Mouse (Mus musculus) right cerebral cortex, adult 18-20 months (tissue): Measurements from ENCODE around the gene Rec8.
A peak's percentile ranks its signal among the peaks of the same experiment; 100 is the strongest.

Source experiments
- DNase-seq: peaks from one replicate; pipeline ENCODE4 v3.0.0; 2022; ENCODE audit warnings: mixed read lengths

Gene Rec8

DNA sequence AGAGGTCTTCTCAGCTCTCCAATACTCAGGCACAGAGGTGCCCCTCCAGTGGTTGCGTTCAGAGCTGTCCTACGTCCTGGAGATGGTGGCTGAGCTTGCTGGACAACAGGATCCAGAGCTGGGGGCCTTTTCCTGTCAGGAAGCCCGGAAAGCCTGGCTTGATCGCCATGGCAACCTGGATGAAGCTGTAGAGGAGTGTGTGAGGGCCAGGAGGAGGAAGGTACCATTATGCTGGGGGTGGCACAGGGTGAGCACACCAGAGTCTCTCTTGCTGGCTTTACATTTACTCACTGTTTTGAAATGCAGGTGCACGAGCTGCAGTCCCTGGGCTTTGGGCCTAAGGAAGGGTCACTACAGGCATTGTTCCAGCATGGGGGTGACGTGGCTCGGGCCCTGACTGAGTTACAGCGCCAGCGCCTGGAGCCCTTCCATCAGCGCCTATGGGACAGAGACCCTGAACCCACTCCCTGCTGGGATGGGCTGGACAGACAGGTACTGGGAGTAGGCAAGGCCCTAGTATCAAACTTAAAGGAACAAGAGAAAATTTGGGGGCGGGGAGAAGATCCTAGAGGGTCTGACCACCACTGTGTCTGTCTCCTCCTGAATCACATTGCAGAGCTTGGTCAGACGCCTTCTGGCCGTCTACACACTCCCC, 21.7 kb upstream of the Rec8 start:
- DNase-seq = no peak

DNA sequence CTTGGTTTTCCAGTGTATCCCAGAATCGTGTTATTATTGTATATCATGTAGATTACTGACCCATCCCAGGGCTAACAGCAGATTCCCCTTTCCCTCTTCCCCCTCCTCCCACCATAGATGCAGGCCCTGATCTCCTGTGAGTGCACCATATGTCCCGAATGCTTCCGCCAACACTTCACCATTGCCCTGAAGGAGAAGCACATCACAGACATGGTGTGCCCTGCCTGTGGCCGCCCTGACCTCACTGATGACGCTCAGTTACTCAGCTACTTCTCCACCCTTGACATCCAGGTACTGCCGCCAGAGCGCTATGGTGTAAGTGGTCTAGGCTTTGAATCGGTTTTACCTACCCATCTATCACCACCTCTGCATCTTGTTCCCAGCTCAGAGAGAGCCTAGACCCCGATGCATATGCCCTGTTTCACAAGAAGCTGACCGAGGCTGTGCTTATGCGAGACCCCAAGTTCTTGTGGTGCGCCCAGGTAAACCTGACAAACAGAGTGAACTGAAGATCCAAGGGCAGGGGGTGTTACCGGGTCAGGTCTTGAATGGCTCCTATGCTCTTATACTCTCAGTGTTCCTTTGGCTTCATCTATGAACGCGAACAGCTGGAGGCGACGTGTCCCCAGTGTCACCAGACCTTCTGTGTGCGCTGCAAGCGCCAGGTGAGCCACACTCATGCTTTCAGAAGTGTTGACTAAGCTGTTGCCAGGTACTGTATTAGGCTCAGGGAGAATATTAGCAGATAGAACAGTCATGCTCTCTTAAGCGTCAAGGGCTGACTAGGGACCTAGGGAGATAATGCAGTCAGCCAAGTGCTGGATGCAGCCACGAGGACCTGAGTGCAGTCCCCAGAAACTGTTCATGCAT, 19.1 kb upstream of the Rec8 start:
- no peak for DNase-seq

DNA sequence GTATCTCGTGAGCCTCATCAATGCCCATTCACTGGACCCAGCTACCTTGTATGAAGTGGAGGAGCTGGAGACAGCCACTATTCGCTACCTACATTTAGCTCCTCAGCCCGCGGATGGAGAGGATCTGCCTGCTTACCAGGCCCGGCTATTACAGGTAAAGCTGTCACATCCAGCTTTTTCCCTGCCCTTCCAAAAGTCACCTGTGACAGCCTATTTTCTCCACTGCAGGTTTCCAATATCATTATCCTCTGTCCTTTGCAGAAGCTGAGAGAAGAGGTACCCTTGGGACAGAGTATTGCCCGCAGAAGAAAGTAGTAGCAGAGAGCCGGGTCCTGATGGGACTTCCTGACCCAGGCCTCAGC, 14.6 kb upstream of the Rec8 start, which contains the start of gene Irf9:
Gene Irf9, plus strand, starts transcription at position 301 of the 362 bp plus-strand sequence.
- no peak for DNase-seq

DNA sequence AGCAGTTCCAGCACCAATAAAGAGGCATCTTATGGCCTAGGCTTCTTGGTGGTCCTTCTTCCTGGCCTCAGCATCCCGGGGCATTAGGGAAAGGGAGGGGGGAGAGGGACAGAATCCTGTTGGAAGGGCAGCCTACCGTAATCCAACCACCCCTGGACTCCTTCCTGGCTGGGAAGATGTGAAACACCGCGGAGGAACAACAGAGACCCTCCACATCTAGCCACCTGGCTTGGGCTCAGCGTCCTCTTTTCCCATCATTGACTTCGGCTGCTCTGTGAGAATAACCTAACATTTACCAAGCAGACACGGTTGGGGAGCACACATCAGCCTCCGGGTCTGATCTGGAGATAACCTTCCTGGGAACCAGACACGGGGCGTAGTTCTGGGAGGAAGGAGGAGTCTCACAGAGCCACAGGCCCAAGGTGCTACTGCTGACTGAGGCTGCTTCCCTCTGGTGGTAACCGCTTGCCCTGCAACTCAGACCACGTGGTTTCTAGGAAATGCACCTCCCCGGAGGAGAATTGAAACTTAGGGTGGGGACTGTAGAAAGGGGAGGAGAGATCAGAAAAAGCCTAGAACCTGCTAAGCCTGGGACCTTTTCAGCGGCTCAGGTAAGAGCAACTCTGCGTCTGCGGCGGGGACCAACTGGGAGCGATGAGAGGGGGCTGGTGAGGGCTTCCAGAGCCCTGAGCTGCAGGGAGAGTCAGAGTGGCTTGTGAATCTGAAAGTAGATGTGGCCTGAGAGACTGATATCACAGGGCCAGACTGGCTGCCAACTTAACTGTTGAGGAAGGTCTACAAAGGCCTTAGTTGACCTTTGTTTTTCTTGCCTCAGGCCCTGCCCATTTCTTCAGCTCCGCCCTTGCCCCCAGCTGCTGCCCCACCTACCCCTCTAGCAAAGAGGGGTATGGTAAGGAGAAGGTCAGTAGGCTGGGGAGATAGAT, 13.9 kb upstream of the Rec8 start:
- peak; percentile 89 for DNase-seq

DNA sequence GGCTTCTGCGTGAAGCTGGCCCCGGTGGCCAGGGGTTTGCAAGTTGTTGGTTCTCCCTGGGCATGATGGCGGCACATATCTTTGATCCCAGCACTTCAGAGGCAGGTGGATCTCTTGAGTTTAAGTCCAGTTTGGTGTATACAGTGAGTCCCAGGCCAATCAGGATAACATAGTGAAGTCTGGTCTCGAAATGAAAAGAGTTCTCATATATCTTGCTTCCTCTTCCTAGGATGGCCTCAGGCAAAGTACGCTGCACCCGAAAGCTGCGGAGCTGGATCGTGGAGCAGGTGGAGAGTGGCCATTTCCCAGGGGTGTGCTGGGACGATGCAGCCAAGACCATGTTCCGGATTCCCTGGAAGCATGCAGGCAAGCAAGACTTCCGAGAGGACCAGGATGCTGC, 13.0 kb upstream of the Rec8 start:
- DNase-seq = no peak

DNA sequence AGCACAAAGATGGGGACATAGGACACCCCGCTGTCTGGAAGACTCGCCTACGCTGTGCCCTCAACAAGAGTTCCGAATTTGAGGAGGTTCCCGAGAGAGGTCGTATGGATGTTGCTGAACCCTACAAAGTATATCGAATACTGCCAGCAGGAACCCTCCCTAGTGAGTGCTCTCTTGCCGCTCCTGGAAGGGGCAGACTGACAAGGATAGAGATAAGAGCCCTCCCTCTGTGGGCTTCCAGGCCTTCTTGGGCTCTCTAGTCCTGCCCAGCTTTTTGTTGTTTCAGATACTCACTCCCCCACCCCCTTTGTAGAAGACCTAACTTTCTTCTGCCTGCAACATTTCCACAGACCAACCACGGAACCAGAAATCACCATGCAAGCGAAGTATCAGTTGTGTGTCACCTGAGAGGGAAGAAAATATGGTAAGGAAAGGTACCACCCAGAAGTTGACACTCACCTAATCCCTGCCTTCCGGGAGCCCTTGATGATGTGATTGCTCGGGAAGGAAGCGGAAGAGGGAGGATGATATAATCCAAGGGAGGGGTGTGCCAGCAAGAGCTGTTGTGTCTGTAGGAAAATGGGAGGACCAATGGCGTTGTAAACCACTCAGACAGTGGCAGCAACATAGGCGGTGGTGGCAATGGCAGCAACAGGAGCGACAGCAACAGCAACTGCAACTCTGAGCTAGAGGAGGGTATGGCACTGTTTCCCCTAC, 11.9 kb upstream of the Rec8 start:
- DNase-seq = no peak

DNA sequence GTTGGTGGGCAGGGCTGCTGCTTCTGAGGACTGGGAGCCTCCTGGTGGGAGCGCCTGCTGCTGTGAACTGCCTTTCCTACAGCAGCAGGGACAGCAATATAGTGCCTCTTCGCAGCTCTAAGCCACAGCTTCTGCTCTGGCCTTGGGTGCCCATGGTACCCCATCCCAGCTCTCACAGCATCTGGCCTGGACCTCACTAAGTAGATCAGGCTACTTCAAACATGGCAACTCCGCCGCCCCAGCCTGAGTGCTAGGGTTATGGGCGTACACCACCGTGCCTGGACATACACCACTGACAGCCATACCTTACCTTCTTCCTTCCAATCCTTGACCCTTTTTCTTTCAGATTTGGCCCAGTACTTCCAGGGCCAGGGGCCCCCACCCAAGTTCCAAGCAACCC, 9.5 kb upstream of the Rec8 start:
- DNase-seq = no peak

DNA sequence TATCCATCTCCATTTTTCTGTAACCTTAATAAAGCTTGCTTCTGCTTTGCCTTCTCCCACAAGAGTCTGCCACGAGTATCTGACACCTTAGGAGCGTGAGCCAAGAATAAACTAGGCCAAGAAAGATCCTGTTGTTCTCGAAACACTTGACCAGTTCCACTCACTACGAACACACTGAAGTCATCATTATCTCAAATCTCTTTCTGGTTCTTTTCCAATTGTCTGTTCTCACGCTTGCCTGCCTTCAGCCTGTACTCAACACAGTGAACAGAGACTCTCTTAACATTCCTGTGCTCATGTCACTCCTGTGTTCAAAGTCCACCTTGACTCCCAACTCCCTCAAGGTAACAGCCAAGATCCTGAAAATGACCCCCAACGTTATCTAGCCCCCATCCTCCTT, 4.5 kb upstream of the Rec8 start:
- DNase-seq = no peak

DNA sequence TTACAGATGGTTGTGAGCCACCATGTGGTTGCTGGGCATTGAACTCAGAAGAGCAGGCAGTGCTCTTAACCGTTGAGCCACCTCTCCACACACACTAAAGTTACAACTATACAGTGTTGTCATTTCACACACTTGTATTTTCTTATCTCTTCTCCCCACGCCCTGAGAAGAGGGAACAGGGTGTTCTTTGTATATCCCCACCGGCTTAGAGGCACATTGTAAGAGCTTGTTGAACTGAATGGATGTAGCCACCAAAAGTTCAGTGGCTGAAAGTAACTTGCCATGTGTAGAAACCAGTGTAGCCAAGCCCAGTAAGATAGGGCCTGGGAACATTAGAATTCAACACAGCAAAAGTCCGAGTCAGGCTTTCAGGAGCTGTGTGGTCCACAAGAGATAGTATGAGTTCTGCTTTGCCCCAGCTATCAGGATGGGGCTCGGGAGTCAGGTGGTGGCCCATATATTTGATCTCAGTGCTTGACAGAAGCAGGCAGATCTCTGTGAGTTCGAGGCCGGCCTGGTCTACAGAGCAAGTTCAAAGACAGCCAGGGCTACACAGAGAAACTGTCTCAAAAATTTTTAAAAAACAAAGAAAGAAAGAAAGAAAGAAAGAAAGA, 3.2 kb upstream of the Rec8 start:
- DNase-seq = no peak

DNA sequence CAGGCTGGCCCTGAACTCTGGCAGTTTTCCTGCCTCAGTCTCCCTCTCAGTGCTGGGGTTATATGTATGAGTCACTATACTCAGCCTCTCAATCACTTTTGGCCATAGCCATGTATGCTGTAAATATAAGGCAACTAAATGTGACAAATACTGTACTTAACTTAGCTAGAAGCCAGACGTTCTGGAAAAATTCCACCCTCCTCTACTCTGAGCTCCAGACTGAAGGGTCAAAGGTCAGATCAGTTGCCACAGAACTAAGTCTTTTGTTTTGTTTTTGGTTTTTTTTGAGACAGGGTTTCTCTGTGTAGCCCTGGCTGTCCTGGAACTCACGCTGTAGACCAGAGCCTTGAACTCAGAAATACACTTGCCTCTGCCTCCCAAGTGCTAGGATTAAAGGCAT, 2.0 kb upstream of the Rec8 start:
- DNase-seq = no peak

DNA sequence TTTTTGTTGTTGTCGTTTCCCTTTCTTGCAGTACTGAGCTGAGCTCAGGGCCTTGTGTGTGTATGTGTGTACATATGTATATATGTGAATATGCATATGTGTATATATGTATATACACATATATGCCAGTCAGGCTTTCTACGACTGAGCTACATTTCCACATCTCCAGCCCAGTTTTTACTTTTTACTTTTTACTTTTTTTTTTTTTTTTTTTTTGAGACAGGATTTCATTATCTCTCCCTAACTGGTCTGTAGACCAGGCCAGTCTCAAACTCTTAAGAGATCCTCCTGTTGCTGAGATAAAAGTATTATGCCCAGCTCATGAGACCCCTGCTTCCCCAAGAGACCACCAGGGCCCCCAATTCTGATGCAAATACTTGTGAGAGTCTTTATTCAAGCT, 993 bp upstream of the Rec8 start:
- DNase-seq = no peak

DNA sequence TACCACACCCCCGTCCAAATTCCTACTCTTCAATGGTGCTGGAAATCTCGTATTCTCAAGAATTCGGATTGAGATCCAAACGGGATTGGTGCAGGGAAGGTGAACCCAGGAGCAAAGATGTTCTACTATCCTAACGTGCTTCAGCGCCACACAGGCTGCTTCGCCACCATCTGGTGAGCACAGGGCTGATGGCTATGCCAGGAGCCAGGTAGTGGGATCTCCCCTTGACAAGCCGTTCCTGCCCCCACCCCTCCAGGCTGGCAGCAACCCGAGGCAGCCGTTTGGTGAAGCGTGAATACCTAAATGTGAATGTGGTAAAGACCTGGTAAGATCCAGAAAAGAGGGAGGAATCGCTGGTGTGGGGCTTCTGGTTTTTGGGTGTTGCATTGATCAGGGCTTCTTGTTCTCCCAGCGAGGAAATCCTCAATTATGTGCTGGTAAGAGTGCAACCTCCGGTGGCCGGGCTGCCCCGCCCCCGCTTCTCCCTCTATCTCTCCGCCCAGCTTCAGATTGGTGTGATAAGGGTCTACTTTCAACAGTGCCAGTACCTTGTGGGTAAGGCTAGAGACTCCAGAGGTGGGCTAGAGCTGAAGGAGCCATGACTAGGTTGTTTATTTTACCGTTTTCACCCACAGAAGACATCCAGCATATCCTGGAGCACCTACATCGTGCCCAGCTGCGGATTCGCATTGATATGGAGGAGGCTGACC, 804 bp downstream of the Rec8 start:
- no peak for DNase-seq

DNA sequence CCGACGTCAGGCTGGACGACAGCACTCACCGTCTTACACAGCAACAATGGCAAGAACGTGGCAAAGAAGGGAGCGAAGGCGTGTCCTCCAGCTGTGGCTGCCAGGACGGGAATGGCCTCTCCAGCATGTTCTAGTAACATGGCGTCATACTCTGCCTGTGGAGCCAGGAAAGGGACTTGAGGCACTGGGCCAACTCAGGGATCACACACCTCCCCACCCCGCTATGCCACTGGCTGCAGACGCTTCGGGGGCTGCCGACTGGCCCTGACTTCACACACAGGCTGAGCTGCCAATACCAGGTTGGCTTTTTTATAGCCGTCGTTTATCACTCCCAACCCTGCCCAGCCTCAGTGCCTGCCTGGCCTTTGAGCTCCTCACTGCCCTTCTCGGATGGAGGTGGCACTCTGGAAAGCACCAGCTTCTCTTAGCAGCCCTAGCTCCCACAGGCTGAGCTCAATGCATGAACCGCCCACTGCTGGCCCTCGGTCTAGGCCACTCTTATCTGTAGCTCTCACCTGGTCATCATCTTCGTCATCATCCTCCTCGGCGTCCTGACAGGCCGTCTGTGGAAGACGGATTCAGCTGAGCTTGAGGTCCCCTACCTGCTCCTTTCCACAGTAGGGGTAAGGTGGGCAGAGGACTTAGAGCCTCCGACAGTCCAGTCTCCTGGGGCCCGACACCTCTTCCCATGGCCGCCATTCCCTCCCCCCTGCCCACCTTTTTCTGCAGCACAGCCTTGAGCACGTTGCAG, 10.4 kb downstream of the Rec8 start:
- no peak for DNase-seq

DNA sequence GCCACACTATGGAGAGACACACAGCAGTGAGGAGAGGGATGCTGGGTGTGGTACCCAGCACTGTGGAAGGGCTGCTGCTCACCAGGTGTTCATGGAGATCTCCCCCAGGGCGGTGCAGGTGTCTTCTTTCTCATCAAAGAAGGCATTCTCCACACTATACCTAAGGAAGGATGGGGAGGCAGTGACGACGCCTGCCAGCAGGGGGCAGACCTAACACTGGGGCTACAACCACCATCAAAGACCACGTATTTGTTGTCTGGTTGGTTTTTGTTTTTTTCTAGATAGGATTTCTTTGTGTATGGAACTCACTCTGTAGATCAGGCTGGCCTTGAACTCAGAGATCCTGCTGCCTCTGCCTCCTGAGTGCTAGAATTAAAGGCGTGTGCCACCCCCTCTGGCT, 11.5 kb downstream of the Rec8 start:
- DNase-seq = no peak

DNA sequence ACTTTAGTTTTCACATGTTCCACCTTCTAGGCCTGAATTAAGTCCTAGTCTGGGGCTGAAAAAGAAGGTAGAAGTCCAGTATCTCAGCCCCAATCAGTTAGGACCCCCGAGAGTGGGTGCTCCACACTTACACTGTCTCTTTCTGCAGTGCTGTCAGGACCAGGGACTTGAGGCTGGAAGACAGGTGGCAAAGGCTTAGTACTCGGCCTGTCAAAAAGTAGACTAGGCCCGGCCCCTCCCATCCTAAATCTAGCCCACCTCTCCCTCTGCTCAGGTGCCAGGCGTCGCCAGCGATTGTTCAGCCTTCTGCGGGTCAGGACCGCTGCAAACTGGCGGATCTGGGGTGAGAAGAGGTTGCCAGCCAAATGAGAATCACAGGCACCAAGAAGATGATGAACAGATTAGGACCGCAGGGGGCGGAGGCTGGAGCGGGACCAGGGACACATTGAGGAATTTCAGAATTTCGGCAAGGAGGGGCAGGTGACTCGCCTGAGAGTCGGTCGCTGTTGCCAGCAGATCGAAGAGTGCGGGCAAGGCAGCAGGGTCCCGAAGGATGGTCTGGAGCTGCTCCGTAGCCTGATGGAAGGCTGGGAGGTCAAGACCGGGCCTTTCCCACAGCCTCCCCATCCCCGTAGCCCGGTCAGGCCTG, 17.2 kb downstream of the Rec8 start:
- DNase-seq = peak; percentile 25

DNA sequence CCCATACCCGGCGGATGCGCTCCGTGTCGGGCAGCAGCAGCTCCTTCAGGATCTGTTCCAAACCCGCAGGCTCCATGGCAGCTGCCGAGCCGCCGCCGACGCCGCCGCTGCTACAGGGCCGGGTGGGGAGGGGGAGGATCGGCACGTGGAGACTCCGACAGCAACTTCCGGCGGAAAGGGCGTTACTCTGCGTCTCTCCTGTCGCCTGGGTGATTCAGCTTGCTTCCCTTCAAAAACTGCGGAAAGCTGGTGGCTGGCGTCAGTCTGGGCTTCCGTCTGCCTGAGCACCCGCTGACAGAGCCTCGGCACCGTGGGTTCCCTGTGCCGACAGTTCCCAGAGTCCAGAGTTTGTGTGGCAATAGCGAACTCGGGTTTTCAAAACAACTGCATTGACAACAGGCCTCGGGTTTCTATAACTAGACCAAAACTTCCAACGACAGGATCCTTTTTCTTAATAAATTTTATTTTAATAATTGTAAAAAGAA, 17.7 kb downstream of the Rec8 start, which contains the start of gene Ipo4:
Gene Ipo4, minus strand, starts transcription at position 435 of the 485 bp plus-strand sequence.
- peak; percentile 91 for DNase-seq

DNA sequence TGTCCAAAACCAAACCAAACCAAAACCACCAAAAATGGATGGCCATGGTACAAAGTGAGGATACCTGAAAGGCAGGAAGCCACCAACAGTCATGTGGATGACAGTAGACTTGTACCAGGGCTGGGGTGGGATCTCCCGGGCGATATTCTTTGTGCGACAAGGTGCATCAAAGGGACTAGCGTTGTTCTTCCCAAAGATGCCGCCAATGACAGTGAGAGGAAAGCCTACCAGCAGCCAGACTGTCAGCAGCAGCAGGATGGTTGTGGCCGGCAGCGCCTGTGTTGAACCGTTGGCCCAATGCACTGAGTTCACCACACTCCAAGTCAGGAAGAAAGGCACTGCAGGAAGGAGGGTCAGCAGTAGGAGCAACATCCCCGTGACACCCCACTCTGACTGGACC, 20.0 kb downstream of the Rec8 start, which contains the start of gene Gm49378:
Gene Gm49378, minus strand, starts transcription at position 101 of the 400 bp plus-strand sequence.
- no peak for DNase-seq

DNA sequence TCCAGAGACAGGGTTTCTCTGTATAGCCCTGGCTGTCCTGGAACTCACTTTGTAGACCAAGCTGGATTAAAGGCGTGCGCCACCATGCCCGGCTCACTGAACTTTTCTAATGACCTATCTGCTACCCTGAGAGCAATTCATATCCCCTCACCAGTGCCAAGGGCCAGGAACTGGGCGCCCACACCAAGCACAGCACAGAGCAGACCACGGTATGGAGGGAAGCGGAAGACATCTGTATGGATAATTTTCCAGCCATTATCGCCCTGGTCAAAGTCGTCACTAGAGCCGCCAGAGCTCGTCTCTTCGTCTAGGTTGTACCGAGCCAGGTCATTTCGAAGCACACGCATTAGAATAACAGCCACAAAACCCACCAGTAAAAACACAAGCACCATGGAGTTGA, 23.0 kb downstream of the Rec8 start:
- no peak for DNase-seq

DNA sequence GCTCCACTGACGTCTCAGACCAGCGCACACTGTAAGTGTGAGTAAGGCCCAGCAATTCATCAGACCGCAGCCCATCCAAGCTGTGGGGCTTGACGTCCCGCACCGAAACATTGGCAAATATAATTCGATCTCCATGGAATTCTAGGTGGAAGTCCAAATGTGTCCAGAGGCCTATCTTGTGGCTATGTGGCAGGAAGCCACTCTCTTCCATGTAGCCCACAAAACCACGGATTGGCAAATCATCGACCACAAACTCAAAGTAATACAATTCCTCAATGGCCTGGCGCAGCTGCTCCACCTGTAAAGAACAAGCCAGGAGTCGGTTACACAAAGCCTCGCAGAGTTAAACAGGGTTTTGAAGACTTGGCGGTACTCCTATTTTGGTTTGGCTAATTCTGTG, 23.5 kb downstream of the Rec8 start:
- no peak for DNase-seq

DNA sequence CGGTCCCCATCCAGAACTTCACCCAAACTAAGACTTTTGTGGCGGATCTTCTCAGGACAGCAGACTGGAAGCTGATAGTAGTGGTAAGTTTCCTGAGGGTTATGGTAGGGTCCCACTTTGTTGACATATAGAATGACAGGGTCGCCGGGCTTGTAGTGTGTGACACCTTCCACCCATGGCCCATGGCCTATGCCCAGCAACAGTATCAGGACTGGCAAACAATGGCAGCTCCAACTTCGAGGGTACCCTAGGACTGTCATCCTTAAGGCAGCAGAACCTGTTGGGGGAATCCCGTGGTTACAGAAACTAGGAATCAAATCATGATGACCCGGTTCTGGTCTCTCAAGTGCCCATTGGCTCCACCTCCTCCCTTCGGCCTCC, 24.8 kb downstream of the Rec8 start:
- DNase-seq = no peak
